Mouse (Mus musculus): ENCODE measurements at regions not wholly inside any gene's neighbourhood (a gene's known extent, or its start where the extent isn't known, plus 50 kb on each side); places are given as distances from the start of the nearest gene placed in this dataset.

DNA sequence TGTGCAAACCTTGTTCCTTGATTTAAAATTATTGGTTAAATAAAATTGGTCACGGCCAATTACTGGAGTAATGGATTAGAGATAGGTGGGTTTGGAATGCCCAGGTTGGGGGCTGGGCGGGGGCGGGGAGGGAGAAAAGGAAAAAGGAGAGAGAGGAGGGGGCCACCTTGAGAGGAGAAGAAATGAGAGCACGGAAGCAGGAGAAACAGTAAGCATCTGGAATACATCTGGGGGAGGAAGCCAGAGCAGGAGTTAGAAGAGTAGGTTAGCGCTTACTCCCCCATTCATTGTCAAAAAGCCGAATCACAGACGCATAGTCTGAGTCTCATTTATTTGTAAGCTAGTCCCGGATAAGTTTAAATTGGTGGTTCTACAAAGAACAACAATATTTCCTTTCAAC lies 50.8 kb upstream of the Tbl1xr1 start:
- DNase-seq (ENCODE audit: inconsistent age in 2 of 2, low spot score in 1 of 2): no peak
